Mouse (Mus musculus): ENCODE data around the gene Kcnk2. TPM values are rescaled to one million over a fixed set of nuclear protein-coding genes. Genes with fewer than 3 reads are reported as not detected.

Kcnk2 gene
- polyA plus RNA-seq, 1 experiment from 2014 or later = 18.1 TPM

DNA sequence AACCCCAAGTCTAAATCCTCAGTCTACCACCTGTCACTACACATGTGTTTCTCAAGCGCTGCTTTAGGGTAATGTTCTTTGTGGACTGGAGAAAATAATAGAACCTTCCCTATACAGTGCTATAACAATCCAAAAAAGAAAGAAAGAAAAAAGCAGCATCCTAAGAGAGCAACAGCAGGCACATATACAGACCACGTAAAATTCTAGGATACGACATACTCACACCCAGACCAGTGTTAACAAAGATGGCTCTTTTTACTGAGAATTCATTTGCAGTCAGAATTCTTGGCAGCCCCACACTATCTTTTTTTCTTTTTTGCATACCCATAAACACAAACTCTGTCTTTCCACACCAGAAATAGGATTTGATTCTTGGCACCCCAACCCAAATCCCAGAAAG lies 187.6 kb downstream of the Kcnk2 start:
- no peaks in the 10 kb centered on the region for H3K27me3 ChIP-seq (replicated peaks; ENCODE audit: control insufficient read depth, insufficient read depth, low read length)
- H3K4me2 ChIP-seq (ENCODE audit: low read length) = no peak overlapping the region
- no peak overlapping the region for H3K9ac ChIP-seq (ENCODE audit: low read depth, low read length)
- WGBS = 78% methylated on average over 3 of the region's 3 CpGs
- H3K4me1 ChIP-seq (ENCODE audit: control insufficient read depth, insufficient read depth, low read depth, low read length) = no peaks in the 10 kb centered on the region
- no peak overlapping the region for H3K4me3 ChIP-seq (ENCODE audit: low read length)
- peaks cover 4% of the 10 kb centered on the region; the same call in 1 of the 2 replicates for H3K9me3 ChIP-seq (ENCODE audit: control insufficient read depth, low read length)
- ATAC-seq = no peak
- peaks cover 3% of the 10 kb centered on the region for H3K36me3 ChIP-seq (ENCODE audit: control insufficient read depth, insufficient read depth, low read length)
- H3K27ac ChIP-seq (ENCODE audit: low read depth, low read length) = no peak overlapping the region

DNA sequence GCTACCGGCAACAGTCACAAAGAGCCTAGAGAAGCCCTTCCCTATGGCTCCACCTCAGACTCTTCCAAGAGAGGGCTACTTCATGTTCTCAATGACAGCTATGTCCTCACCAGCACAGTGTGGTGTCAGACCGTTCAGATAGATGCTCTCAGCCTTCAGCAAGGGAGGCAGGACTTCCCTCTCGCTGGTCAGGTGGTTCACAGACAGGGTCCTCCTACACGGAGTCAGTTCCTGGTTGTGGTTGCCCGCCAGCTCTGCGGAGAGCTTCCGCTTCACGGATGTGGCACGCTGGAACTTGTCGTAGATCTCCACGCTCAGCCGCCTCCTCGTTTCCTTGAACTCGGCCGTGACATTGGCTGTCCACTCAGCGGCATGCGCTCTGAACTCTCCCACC lies 192.4 kb downstream of the Kcnk2 start:
- H3K4me1 ChIP-seq (ENCODE audit: control insufficient read depth, insufficient read depth, low read depth, low read length) = no peaks in the 10 kb centered on the region
- H3K9ac ChIP-seq (ENCODE audit: low read depth, low read length) = no peak overlapping the region
- peaks cover 4% of the 10 kb centered on the region; the same call in 1 of the 2 replicates for H3K9me3 ChIP-seq (ENCODE audit: control insufficient read depth, low read length)
- no peak overlapping the region for H3K4me3 ChIP-seq (ENCODE audit: low read length)
- WGBS = 85% methylated on average over 17 of the region's 17 CpGs
- peaks cover 6% of the 10 kb centered on the region for H3K36me3 ChIP-seq (ENCODE audit: control insufficient read depth, insufficient read depth, low read length)
- no peak overlapping the region for H3K27ac ChIP-seq (ENCODE audit: low read depth, low read length)
- 0 out of 2 replicates have a peak, but pooled peaks have one; percentile 48 for ATAC-seq
- H3K27me3 ChIP-seq (replicated peaks; ENCODE audit: control insufficient read depth, insufficient read depth, low read length) = no peaks in the 10 kb centered on the region
- no peak overlapping the region for H3K4me2 ChIP-seq (ENCODE audit: low read length)

- 52% methylated on average over 12 of the region's 12 CpGs for WGBS
- no peaks in the 10 kb centered on the region for H3K27me3 ChIP-seq (replicated peaks; ENCODE audit: control insufficient read depth, insufficient read depth, low read length)
- H3K4me3 ChIP-seq (ENCODE audit: low read length) = no peak overlapping the region
- no peak for ATAC-seq
- no peak overlapping the region for H3K4me2 ChIP-seq (ENCODE audit: low read length)
- H3K4me1 ChIP-seq (ENCODE audit: control insufficient read depth, insufficient read depth, low read depth, low read length) = no peaks in the 10 kb centered on the region
- H3K9me3 ChIP-seq (ENCODE audit: control insufficient read depth, low read length) = peaks cover 4% of the 10 kb centered on the region; the same call in 1 of the 2 replicates
- H3K27ac ChIP-seq (ENCODE audit: low read depth, low read length) = no peak overlapping the region
- H3K36me3 ChIP-seq (ENCODE audit: control insufficient read depth, insufficient read depth, low read length) = peaks cover 6% of the 10 kb centered on the region
- no peak overlapping the region for H3K9ac ChIP-seq (ENCODE audit: low read depth, low read length)
Measured at GRCm38 (mm10) chr1:189209029-189209714, 192.9 kb downstream of the Kcnk2 start.

DNA sequence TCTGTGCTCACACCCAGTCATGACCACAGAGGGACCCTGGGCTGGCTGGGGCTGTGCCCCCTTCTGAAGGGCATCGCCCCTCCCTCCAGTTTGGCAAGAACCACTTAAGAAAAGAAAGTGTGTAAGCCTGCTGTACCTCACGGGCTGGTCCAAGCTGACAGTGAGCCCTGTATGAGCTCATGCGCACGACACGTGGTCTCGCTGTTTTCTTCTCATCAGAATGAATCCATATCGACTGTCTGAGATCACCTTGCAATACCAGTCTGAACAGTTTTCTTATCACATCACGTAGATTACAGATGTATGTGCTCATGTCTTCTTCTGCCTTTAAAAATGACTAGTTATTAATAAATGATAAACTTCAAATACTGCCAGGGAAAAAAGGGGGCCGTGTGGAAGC lies 193.5 kb downstream of the Kcnk2 start:
- Histone ChIP-seq H3K9me3 (ENCODE audit: control insufficient read depth, low read length) (peaks cover 4% of the 10 kb centered on the region; the same call in 1 of the 2 replicates), H3K4me1 (ENCODE audit: control insufficient read depth, insufficient read depth, low read depth, low read length) (no peaks in the 10 kb centered on the region), H3K4me2 (ENCODE audit: low read length) (no peak overlapping the region), H3K27me3 (replicated peaks; ENCODE audit: control insufficient read depth, insufficient read depth, low read length) (no peaks in the 10 kb centered on the region), H3K9ac (ENCODE audit: low read depth, low read length) (no peak overlapping the region), H3K36me3 (ENCODE audit: control insufficient read depth, insufficient read depth, low read length) (peaks cover 6% of the 10 kb centered on the region), H3K4me3 (ENCODE audit: low read length) (no peak overlapping the region), H3K27ac (ENCODE audit: low read depth, low read length) (no peak overlapping the region)
- no peak for ATAC-seq
- WGBS = 87% methylated on average over 9 of the region's 9 CpGs

GRCm38 (mm10) chr1:189195758-189196157 lies 206.3 kb downstream of the Kcnk2 start:
- no peak overlapping the region for H3K4me3 ChIP-seq (ENCODE audit: low read length)
- no peaks in the 10 kb centered on the region for H3K9me3 ChIP-seq (ENCODE audit: control insufficient read depth, low read length)
- H3K4me1 ChIP-seq (ENCODE audit: control insufficient read depth, insufficient read depth, low read depth, low read length) = no peaks in the 10 kb centered on the region
- H3K36me3 ChIP-seq (ENCODE audit: control insufficient read depth, insufficient read depth, low read length) = no peaks in the 10 kb centered on the region
- WGBS = 49% methylated on average over 4 of the region's 4 CpGs
- no peak overlapping the region for H3K27ac ChIP-seq (ENCODE audit: low read depth, low read length)
- no peak for ATAC-seq
- H3K27me3 ChIP-seq (replicated peaks; ENCODE audit: control insufficient read depth, insufficient read depth, low read length) = no peaks in the 10 kb centered on the region
- H3K9ac ChIP-seq (ENCODE audit: low read depth, low read length) = no peak overlapping the region
- no peak overlapping the region for H3K4me2 ChIP-seq (ENCODE audit: low read length)

- no peaks in the 10 kb centered on the region for H3K36me3 ChIP-seq (ENCODE audit: control insufficient read depth, insufficient read depth, low read length)
- H3K27me3 ChIP-seq (replicated peaks; ENCODE audit: control insufficient read depth, insufficient read depth, low read length) = no peaks in the 10 kb centered on the region
- peak overlapping the region; percentile 66; the same call in 1 of the 2 replicates for H3K27ac ChIP-seq (ENCODE audit: low read depth, low read length)
- no peak overlapping the region for H3K4me3 ChIP-seq (ENCODE audit: low read length)
- no peak overlapping the region for H3K4me2 ChIP-seq (ENCODE audit: low read length)
- no peaks in the 10 kb centered on the region for H3K9me3 ChIP-seq (ENCODE audit: control insufficient read depth, low read length)
- WGBS = 12% methylated on average over 12 of the region's 12 CpGs
- peak; percentile 94 for ATAC-seq
- no peak overlapping the region for H3K9ac ChIP-seq (ENCODE audit: low read depth, low read length)
- H3K4me1 ChIP-seq (ENCODE audit: control insufficient read depth, insufficient read depth, low read depth, low read length) = peaks cover 3% of the 10 kb centered on the region; the same call in 1 of the 2 replicates
Measured at GRCm38 (mm10) chr1:189187737-189188390, 214.2 kb downstream of the Kcnk2 start.

GRCm38 (mm10) chr1:189185206-189185750 lies 216.8 kb downstream of the Kcnk2 start:
- Histone ChIP-seq H3K27me3 (replicated peaks; ENCODE audit: control insufficient read depth, insufficient read depth, low read length) (no peaks in the 10 kb centered on the region), H3K27ac (ENCODE audit: low read depth, low read length) (no peak overlapping the region), H3K9ac (ENCODE audit: low read depth, low read length) (no peak overlapping the region), H3K4me1 (ENCODE audit: control insufficient read depth, insufficient read depth, low read depth, low read length) (peaks cover 3% of the 10 kb centered on the region; the same call in 1 of the 2 replicates), H3K36me3 (ENCODE audit: control insufficient read depth, insufficient read depth, low read length) (no peaks in the 10 kb centered on the region), H3K4me3 (ENCODE audit: low read length) (no peak overlapping the region), H3K9me3 (ENCODE audit: control insufficient read depth, low read length) (no peaks in the 10 kb centered on the region), H3K4me2 (ENCODE audit: low read length) (no peak overlapping the region)
- no peak for ATAC-seq
- 31% methylated on average over 7 of the region's 7 CpGs for WGBS

DNA sequence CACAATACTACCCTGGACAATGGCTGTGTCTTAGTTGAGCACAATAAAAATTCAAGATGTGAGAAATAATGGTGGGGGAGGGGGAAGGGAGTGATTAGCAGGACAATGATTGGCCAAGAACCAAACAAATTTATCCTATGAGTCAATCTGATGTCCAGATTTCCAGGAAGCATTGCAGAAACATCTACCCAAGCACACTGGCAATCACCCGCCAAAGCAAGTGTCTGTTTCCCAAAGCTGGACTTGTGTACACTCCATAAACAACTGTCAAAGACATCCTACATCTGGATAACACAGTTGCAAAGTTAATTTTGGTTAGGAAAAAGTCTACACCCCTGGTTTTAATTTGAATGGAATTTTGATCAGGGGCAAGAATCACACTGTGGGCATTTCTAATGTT lies 224.3 kb downstream of the Kcnk2 start:
- Histone ChIP-seq H3K9me3 (ENCODE audit: control insufficient read depth, low read length) (no peaks in the 10 kb centered on the region), H3K4me1 (ENCODE audit: control insufficient read depth, insufficient read depth, low read depth, low read length) (no peaks in the 10 kb centered on the region)

GRCm38 (mm10) chr1:189173479-189173878 lies 228.6 kb downstream of the Kcnk2 start:
- H3K27me3 ChIP-seq (replicated peaks; ENCODE audit: control insufficient read depth, insufficient read depth, low read length) = no peaks in the 10 kb centered on the region
- no peak overlapping the region for H3K4me3 ChIP-seq (ENCODE audit: low read length)
- no peaks in the 10 kb centered on the region for H3K36me3 ChIP-seq (ENCODE audit: control insufficient read depth, insufficient read depth, low read length)
- no peak overlapping the region for H3K4me2 ChIP-seq (ENCODE audit: low read length)
- no peaks in the 10 kb centered on the region for H3K4me1 ChIP-seq (ENCODE audit: control insufficient read depth, insufficient read depth, low read depth, low read length)
- no peak for ATAC-seq
- no peak overlapping the region for H3K27ac ChIP-seq (ENCODE audit: low read depth, low read length)
- H3K9ac ChIP-seq (ENCODE audit: low read depth, low read length) = no peak overlapping the region
- H3K9me3 ChIP-seq (ENCODE audit: control insufficient read depth, low read length) = no peaks in the 10 kb centered on the region
- 72% methylated on average over 8 of the region's 8 CpGs for WGBS

More for the DNA sequence above, 224.3 kb downstream of the Kcnk2 start:
- 100% methylated on average over 1 of the region's 1 CpGs for WGBS
- ATAC-seq = no peak
- Histone ChIP-seq H3K27ac (ENCODE audit: low read depth, low read length) (no peak overlapping the region), H3K27me3 (replicated peaks; ENCODE audit: control insufficient read depth, insufficient read depth, low read length) (no peaks in the 10 kb centered on the region), H3K4me3 (ENCODE audit: low read length) (no peak overlapping the region), H3K9ac (ENCODE audit: low read depth, low read length) (no peak overlapping the region), H3K4me2 (ENCODE audit: low read length) (no peak overlapping the region), H3K36me3 (ENCODE audit: control insufficient read depth, insufficient read depth, low read length) (no peaks in the 10 kb centered on the region)
